Mouse (Mus musculus) MEL (cell line): ENCODE measurements around the gene Cfap161. TPM values are rescaled to one million over a fixed set of nuclear protein-coding genes. Genes with fewer than 3 reads are reported as not detected.

Experiments used
- DNase-seq: peaks from one replicate; pipeline ENCODE4 v3.0.0; 2011; ENCODE audit warnings: low read depth, low spot score
- H3K27ac ChIP-seq: 2 replicates; pipeline ENCODE4 v1.5.1; 2012; ENCODE audit warnings: low read depth, mild to moderate bottlenecking, control low read depth, low read length, moderate library complexity; ENCODE audit not compliant: control insufficient read depth
- H3K27me3 ChIP-seq, 2 experiments: fragments of 150-350 bp in 1 of 2; sonication (generic) in 1 of 2; 2 replicates each; pipeline ENCODE4 v1.6.1; 2012; ENCODE audit warnings: low read length in 2 of 2, mild to moderate bottlenecking in 2 of 2, improper control_type of control experiment in 1 of 2, moderate library complexity in 1 of 2; ENCODE audit not compliant: insufficient read depth in 2 of 2, control insufficient read depth in 1 of 2
- H3K36me3 ChIP-seq, 2 experiments: 2 replicates each; pipeline ENCODE4 v1.6.1; 2012 to 2014; ENCODE audit warnings: low read length in 2 of 2, improper control_type of control experiment in 1 of 2, inconsistent platforms in 1 of 2, mild to moderate bottlenecking in 1 of 2; ENCODE audit not compliant: insufficient read depth in 2 of 2, control insufficient read depth in 1 of 2
- H3K4me1 ChIP-seq, 2 experiments: fragments of 150-350 bp in 1 of 2; sonication (generic) in 1 of 2; 2 replicates each; pipeline ENCODE4 v1.6.1; 2012; ENCODE audit warnings: low read length in 2 of 2, improper control_type of control experiment in 1 of 2, mild to moderate bottlenecking in 1 of 2; ENCODE audit not compliant: insufficient read depth in 2 of 2, control insufficient read depth in 1 of 2
- H3K4me3 ChIP-seq, 2 experiments: fragments of 150-350 bp in 1 of 2; sonication (generic) in 1 of 2; 2 replicates each; pipeline ENCODE4 v1.5.1; 2012; ENCODE audit warnings: low read depth in 2 of 2, low read length in 2 of 2, mild to moderate bottlenecking in 2 of 2, moderate library complexity in 2 of 2, control low read depth in 1 of 2, improper control_type of control experiment in 1 of 2; ENCODE audit not compliant: control insufficient read depth in 1 of 2, insufficient read depth in 1 of 2
- H3K79me2 ChIP-seq: 2 replicates; pipeline ENCODE4 v1.6.1; 2012; ENCODE audit warnings: mild to moderate bottlenecking, low read length, moderate library complexity; ENCODE audit not compliant: control insufficient read depth, poor library complexity, insufficient read depth
- H3K9ac ChIP-seq: 2 replicates; pipeline ENCODE4 v1.6.1; 2012; ENCODE audit warnings: low read depth, mild to moderate bottlenecking, control low read depth, low read length, moderate library complexity; ENCODE audit not compliant: control insufficient read depth, poor library complexity, severe bottlenecking
- H3K9me3 ChIP-seq: fragments of 150-350 bp; sonication (generic); replicated peaks from 2 replicates; pipeline ENCODE4 v1.6.1; 2012; ENCODE audit warnings: mild to moderate bottlenecking, low read length, improper control_type of control experiment, moderate library complexity; ENCODE audit not compliant: insufficient read depth
- BHLHE40 ChIP-seq: IDR thresholded peaks from 2 replicates; pipeline ENCODE4 v1.6.1; 2012; ENCODE audit warnings: low read depth, mild to moderate bottlenecking, inconsistent platforms, low read length, improper control_type of control experiment, borderline replicate concordance
- CHD1 ChIP-seq: IDR thresholded peaks from 2 replicates; pipeline ENCODE4 v1.6.1; 2012; ENCODE audit warnings: low read depth, mild to moderate bottlenecking, inconsistent platforms, low read length, improper control_type of control experiment
- CHD2 ChIP-seq: IDR thresholded peaks from 2 replicates; pipeline ENCODE4 v1.6.1; 2011; ENCODE audit warnings: low read length, improper control_type of control experiment
- EP300 ChIP-seq, 2 experiments: IDR thresholded peaks; 2 replicates each; pipeline ENCODE4 v1.6.1; 2011; ENCODE audit warnings: improper control_type of control experiment in 2 of 2, low read length in 2 of 2, low read depth in 1 of 2, mild to moderate bottlenecking in 1 of 2
- ETS1 ChIP-seq: IDR thresholded peaks from 2 replicates; pipeline ENCODE4 v1.6.1; 2012; ENCODE audit warnings: low read depth, mild to moderate bottlenecking, inconsistent platforms, low read length, improper control_type of control experiment, moderate library complexity
- GABPA ChIP-seq: IDR thresholded peaks from 2 replicates; pipeline ENCODE4 v1.6.1; 2012; ENCODE audit warnings: low read depth, mild to moderate bottlenecking, inconsistent platforms, low read length, improper control_type of control experiment, moderate library complexity
- GATA1 ChIP-seq: IDR thresholded peaks from 2 replicates; pipeline ENCODE4 v1.6.1; 2011; ENCODE audit warnings: low read depth, low read length, improper control_type of control experiment
- HCFC1 ChIP-seq: IDR thresholded peaks from 2 replicates; pipeline ENCODE4 v1.6.1; 2012; ENCODE audit warnings: low read depth, mild to moderate bottlenecking, inconsistent platforms, low read length, improper control_type of control experiment, moderate library complexity
- KAT2A ChIP-seq: conservative IDR thresholded peaks from 2 replicates; pipeline ENCODE4 v1.6.1; 2012; ENCODE audit warnings: low read depth, low read length, improper control_type of control experiment, inconsistent platforms
- MAFK ChIP-seq: IDR thresholded peaks from 2 replicates; pipeline ENCODE4 v1.6.1; 2011; ENCODE audit warnings: low read depth, mild to moderate bottlenecking, low read length, improper control_type of control experiment, borderline replicate concordance
- MEF2A ChIP-seq: IDR thresholded peaks from 2 replicates; pipeline ENCODE4 v1.6.1; 2014; ENCODE audit warnings: low read depth, mild to moderate bottlenecking, inconsistent platforms, low read length, improper control_type of control experiment; ENCODE audit not compliant: poor library complexity, insufficient replicate concordance, severe bottlenecking; ENCODE audit errors: extremely low read depth
- MXI1 ChIP-seq: IDR thresholded peaks from 2 replicates; pipeline ENCODE4 v1.6.1; 2011; ENCODE audit warnings: mild to moderate bottlenecking, low read depth, low read length, improper control_type of control experiment
- NELFE ChIP-seq: IDR thresholded peaks from 2 replicates; pipeline ENCODE4 v1.6.1; 2011; ENCODE audit warnings: low read depth, low read length, improper control_type of control experiment
- NRF1 ChIP-seq: IDR thresholded peaks from 2 replicates; pipeline ENCODE4 v1.6.1; 2014; ENCODE audit warnings: low read depth, mild to moderate bottlenecking, inconsistent platforms, low read length, improper control_type of control experiment, moderate library complexity; ENCODE audit not compliant: poor library complexity, insufficient read depth, severe bottlenecking
- RAD21 ChIP-seq: IDR thresholded peaks from 2 replicates; pipeline ENCODE4 v1.6.1; 2011; ENCODE audit warnings: mild to moderate bottlenecking, low read depth, low read length, improper control_type of control experiment
- RCOR1 ChIP-seq: IDR thresholded peaks from 2 replicates; pipeline ENCODE4 v1.6.1; 2012; ENCODE audit warnings: low read depth, mild to moderate bottlenecking, inconsistent platforms, low read length, improper control_type of control experiment
- SMC3 ChIP-seq: IDR thresholded peaks from 2 replicates; pipeline ENCODE4 v1.6.1; 2011; ENCODE audit warnings: low read depth, low read length, improper control_type of control experiment
- TBP ChIP-seq: IDR thresholded peaks from 2 replicates; pipeline ENCODE4 v1.8.0; 2011; ENCODE audit warnings: low read depth, low read length, improper control_type of control experiment
- UBTF ChIP-seq: IDR thresholded peaks from 2 replicates; pipeline ENCODE4 v1.6.1; 2012; ENCODE audit warnings: low read depth, mild to moderate bottlenecking, inconsistent platforms, low read length, improper control_type of control experiment, moderate library complexity, borderline replicate concordance; ENCODE audit not compliant: insufficient read depth
- USF1 ChIP-seq: IDR thresholded peaks from 2 replicates; pipeline ENCODE4 v1.6.1; 2014; ENCODE audit warnings: low read depth, mild to moderate bottlenecking, inconsistent platforms, low read length, improper control_type of control experiment, moderate library complexity
- USF2 ChIP-seq, 2 experiments: IDR thresholded peaks; 2 replicates each; pipeline ENCODE4 v1.6.1; 2011 to 2012; ENCODE audit warnings: improper control_type of control experiment in 2 of 2, low read length in 2 of 2, borderline replicate concordance in 1 of 2, inconsistent platforms in 1 of 2, low read depth in 1 of 2, mild to moderate bottlenecking in 1 of 2; ENCODE audit not compliant: insufficient read depth in 1 of 2
- ZC3H11A ChIP-seq: IDR thresholded peaks from 2 replicates; pipeline ENCODE4 v1.6.1; 2012; ENCODE audit warnings: low read depth, mild to moderate bottlenecking, inconsistent platforms, low read length, improper control_type of control experiment
- ZMIZ1 ChIP-seq: IDR thresholded peaks from 2 replicates; pipeline ENCODE4 v1.6.1; 2012; ENCODE audit warnings: low read depth, mild to moderate bottlenecking, inconsistent platforms, low read length, improper control_type of control experiment, moderate library complexity
- polyA plus RNA-seq, 2 experiments: library from polyadenylated mRNA; stranded (reverse) in 1 of 2; unstranded in 1 of 2; fragments of >175 nt in 1 of 2; fragments of >200 nt in 1 of 2; gene quantifications; 2 replicates each; pipeline versions ENCODE4 v1.2.1 to v1.2.4; 2012; ENCODE audit warnings: low replicate concordance in 2 of 2, low read depth in 1 of 2; ENCODE audit not compliant: insufficient read length in 2 of 2, insufficient read depth in 1 of 2, missing spikeins in 1 of 2
- total RNA-seq: library from RNA; depleted of rRNA; stranded (reverse); fragments of 300-350 nt; gene quantifications from 2 replicates; pipeline ENCODE4 v1.2.3, GENCODE M21; 2012

Gene Cfap161
- total and polyA plus RNA-seq, 3 experiments = not detected

GRCm38 (mm10) chr7:83829355-83829754, 34.7 kb upstream of the Cfap161 start:
- H3K9ac ChIP-seq = no peak overlapping the region
- no peaks in the 10 kb centered on the region for H3K4me1 ChIP-seq
- H3K27ac ChIP-seq = no peak overlapping the region
- H3K36me3 ChIP-seq = no peaks in the 10 kb centered on the region
- H3K27me3 ChIP-seq = no peaks in the 10 kb centered on the region; a peak in 1 of 4 replicates
- TF ChIP-seq EP300 (IDR thresholded peaks at IDR 0.05; ENCODE audit: low read depth in 1 of 2, low read length in 2 of 2) (no peak), KAT2A (no peak), UBTF (no peak), USF2 (IDR thresholded peaks at IDR 0.05; ENCODE audit: borderline replicate concordance in 1 of 2, insufficient read depth in 1 of 2, low read depth in 1 of 2, low read length in 2 of 2) (no peak), HCFC1 (no peak), ZC3H11A (no peak), ZMIZ1 (no peak), MXI1 (no peak), RAD21 (no peak), SMC3 (no peak), RCOR1 (no peak), TBP (no peak), CHD2 (no peak)
- DNase-seq = no peak
- no peaks in the 10 kb centered on the region for H3K79me2 ChIP-seq
- H3K9me3 ChIP-seq = no peaks in the 10 kb centered on the region
- no peak overlapping the region for H3K4me3 ChIP-seq

GRCm38 (mm10) chr7:83827402-83828076, 32.9 kb upstream of the Cfap161 start:
- TF ChIP-seq GABPA = no peak
- no peak for TF ChIP-seq MAFK
- TF ChIP-seq KAT2A = no peak
- no peak for TF ChIP-seq NRF1
- no peak for TF ChIP-seq MEF2A
- TF ChIP-seq CHD1 = no peak
- TF ChIP-seq BHLHE40 = no peak
- TF ChIP-seq NELFE = no peak
- no peak for TF ChIP-seq USF1
- no peak for TF ChIP-seq GATA1
- no peak for TF ChIP-seq ZC3H11A
- no peak for TF ChIP-seq ETS1
- no peaks in the 10 kb centered on the region for H3K9me3 ChIP-seq
- H3K36me3 ChIP-seq = no peaks in the 10 kb centered on the region
- no peaks in the 10 kb centered on the region for H3K79me2 ChIP-seq
- H3K9ac ChIP-seq = no peak overlapping the region
- no peak overlapping the region for H3K27ac ChIP-seq
- DNase-seq = no peak
- no peak overlapping the region for H3K4me3 ChIP-seq
- H3K4me1 ChIP-seq = no peaks in the 10 kb centered on the region
- H3K27me3 ChIP-seq = no peaks in the 10 kb centered on the region
